Mouse (Mus musculus): ENCODE measurements around the gene Gprc5c. TPM values are rescaled to one million over a fixed set of nuclear protein-coding genes. Genes with fewer than 3 reads are reported as not detected.

Gene Gprc5c
- polyA plus RNA-seq, 1 experiment = 48.8 TPM

GRCm38 (mm10) chr11:114807686-114808427 is 43.1 kb upstream of the Gprc5c start:
- H3K4me3 ChIP-seq (ENCODE audit: low read depth, low read length) = no peak overlapping the region
- H3K36me3 ChIP-seq (ENCODE audit: control insufficient read depth, insufficient read depth, low read length, poor library complexity, severe bottlenecking) = no peaks in the 10 kb centered on the region
- H3K27me3 ChIP-seq (ENCODE audit: control insufficient read depth, insufficient read depth, low read length, poor library complexity, severe bottlenecking) = no peaks in the 10 kb centered on the region
- no peak overlapping the region for H3K9ac ChIP-seq (ENCODE audit: low read depth, poor library complexity, severe bottlenecking)
- no peaks in the 10 kb centered on the region for H3K9me3 ChIP-seq (replicated peaks; ENCODE audit: control insufficient read depth, insufficient read depth, low read length, poor library complexity, severe bottlenecking)
- no peak overlapping the region for H3K27ac ChIP-seq (ENCODE audit: insufficient read depth, low read length)
- H3K4me1 ChIP-seq (ENCODE audit: control insufficient read depth, insufficient read depth, low read length) = peaks cover 4% of the 10 kb centered on the region
- TF ChIP-seq POLR2A (IDR thresholded peaks at IDR 0.05; ENCODE audit: insufficient read depth, low read length) (no peak), EP300 (IDR thresholded peaks at IDR 0.05; ENCODE audit: insufficient read depth, low read depth, low read length) (peak; percentile 94)

DNA sequence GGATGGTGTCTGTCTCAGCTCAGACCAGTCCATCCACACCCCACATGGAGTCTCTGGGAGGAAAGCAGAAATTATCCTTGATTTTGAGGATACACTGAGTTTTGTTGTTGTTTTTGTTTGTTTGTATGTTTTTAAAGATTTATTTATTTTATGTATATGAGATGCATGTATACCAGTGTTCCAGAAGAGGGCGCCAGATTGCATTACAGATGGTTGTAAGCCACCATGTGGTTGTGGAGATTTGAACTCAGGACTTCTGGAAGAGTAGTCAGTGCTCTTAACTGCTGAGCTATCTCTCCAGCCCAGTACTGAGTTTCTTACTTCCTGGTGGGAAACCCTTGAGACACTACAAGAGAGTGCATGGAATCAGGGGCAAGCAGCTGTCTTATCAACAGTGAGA is 41.6 kb upstream of the Gprc5c start:
- no peak for TF ChIP-seq CTCF (IDR thresholded peaks at IDR 0.05; ENCODE audit: low read depth, low read length)
- no peak for TF ChIP-seq EP300 (IDR thresholded peaks at IDR 0.05; ENCODE audit: insufficient read depth, low read depth, low read length)
- TF ChIP-seq POLR2A (IDR thresholded peaks at IDR 0.05; ENCODE audit: insufficient read depth, low read length) = no peak
- Histone ChIP-seq H3K36me3 (ENCODE audit: control insufficient read depth, insufficient read depth, low read length, poor library complexity, severe bottlenecking) (no peaks in the 10 kb centered on the region), H3K27ac (ENCODE audit: insufficient read depth, low read length) (no peak overlapping the region), H3K4me1 (ENCODE audit: control insufficient read depth, insufficient read depth, low read length) (peaks cover 4% of the 10 kb centered on the region), H3K4me3 (ENCODE audit: low read depth, low read length) (no peak overlapping the region), H3K27me3 (ENCODE audit: control insufficient read depth, insufficient read depth, low read length, poor library complexity, severe bottlenecking) (no peaks in the 10 kb centered on the region), H3K9ac (ENCODE audit: low read depth, poor library complexity, severe bottlenecking) (no peak overlapping the region), H3K9me3 (replicated peaks; ENCODE audit: control insufficient read depth, insufficient read depth, low read length, poor library complexity, severe bottlenecking) (no peaks in the 10 kb centered on the region)

DNA sequence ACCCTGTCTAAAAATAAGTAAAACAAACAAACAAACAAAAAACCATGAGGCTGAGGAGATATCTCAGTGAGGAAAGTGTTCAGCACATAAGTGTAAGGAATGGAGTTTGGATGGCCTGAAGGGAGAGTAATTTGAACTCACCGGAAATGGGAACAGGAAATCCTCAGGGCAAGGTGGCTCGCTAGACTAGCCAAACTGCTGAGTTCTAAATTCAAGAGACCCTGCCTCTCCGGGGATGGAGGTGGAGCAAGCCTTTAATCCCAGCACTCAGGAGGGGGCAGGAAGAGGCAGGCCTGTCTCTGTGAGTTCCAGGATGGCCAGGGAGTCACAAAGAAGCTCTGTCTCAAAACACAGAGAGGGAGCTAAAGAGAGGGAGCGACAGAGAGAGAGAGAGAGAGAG is 40.6 kb upstream of the Gprc5c start:
- no peak overlapping the region for H3K4me3 ChIP-seq (ENCODE audit: low read depth, low read length)

GRCm38 (mm10) chr11:114812731-114813240 is 38.2 kb upstream of the Gprc5c start:
- H3K9ac ChIP-seq (ENCODE audit: low read depth, poor library complexity, severe bottlenecking) = no peak overlapping the region
- H3K27me3 ChIP-seq (ENCODE audit: control insufficient read depth, insufficient read depth, low read length, poor library complexity, severe bottlenecking) = no peaks in the 10 kb centered on the region
- no peak overlapping the region for H3K4me3 ChIP-seq (ENCODE audit: low read depth, low read length)
- H3K4me1 ChIP-seq (ENCODE audit: control insufficient read depth, insufficient read depth, low read length) = peaks cover 7% of the 10 kb centered on the region
- TF ChIP-seq CTCF (IDR thresholded peaks at IDR 0.05; ENCODE audit: low read depth, low read length) = peak; percentile 89
- no peak for TF ChIP-seq POLR2A (IDR thresholded peaks at IDR 0.05; ENCODE audit: insufficient read depth, low read length)
- no peak for TF ChIP-seq EP300 (IDR thresholded peaks at IDR 0.05; ENCODE audit: insufficient read depth, low read depth, low read length)
- H3K27ac ChIP-seq (ENCODE audit: insufficient read depth, low read length) = no peak overlapping the region
- H3K36me3 ChIP-seq (ENCODE audit: control insufficient read depth, insufficient read depth, low read length, poor library complexity, severe bottlenecking) = no peaks in the 10 kb centered on the region
- no peaks in the 10 kb centered on the region for H3K9me3 ChIP-seq (replicated peaks; ENCODE audit: control insufficient read depth, insufficient read depth, low read length, poor library complexity, severe bottlenecking)

More for the DNA sequence above, 40.6 kb upstream of the Gprc5c start:
- H3K4me1 ChIP-seq (ENCODE audit: control insufficient read depth, insufficient read depth, low read length) = peaks cover 7% of the 10 kb centered on the region
- H3K27ac ChIP-seq (ENCODE audit: insufficient read depth, low read length) = peak overlapping the region; percentile 54
- no peaks in the 10 kb centered on the region for H3K27me3 ChIP-seq (ENCODE audit: control insufficient read depth, insufficient read depth, low read length, poor library complexity, severe bottlenecking)
- H3K9ac ChIP-seq (ENCODE audit: low read depth, poor library complexity, severe bottlenecking) = 0 out of 2 replicates have a peak overlapping the region, but pooled peaks have one; percentile 10
- no peaks in the 10 kb centered on the region for H3K9me3 ChIP-seq (replicated peaks; ENCODE audit: control insufficient read depth, insufficient read depth, low read length, poor library complexity, severe bottlenecking)
- H3K36me3 ChIP-seq (ENCODE audit: control insufficient read depth, insufficient read depth, low read length, poor library complexity, severe bottlenecking) = no peaks in the 10 kb centered on the region
- TF ChIP-seq EP300 (IDR thresholded peaks at IDR 0.05; ENCODE audit: insufficient read depth, low read depth, low read length) = peak; percentile 73; the same call in 1 of the 2 replicates
- TF ChIP-seq POLR2A (IDR thresholded peaks at IDR 0.05; ENCODE audit: insufficient read depth, low read length) = no peak

DNA sequence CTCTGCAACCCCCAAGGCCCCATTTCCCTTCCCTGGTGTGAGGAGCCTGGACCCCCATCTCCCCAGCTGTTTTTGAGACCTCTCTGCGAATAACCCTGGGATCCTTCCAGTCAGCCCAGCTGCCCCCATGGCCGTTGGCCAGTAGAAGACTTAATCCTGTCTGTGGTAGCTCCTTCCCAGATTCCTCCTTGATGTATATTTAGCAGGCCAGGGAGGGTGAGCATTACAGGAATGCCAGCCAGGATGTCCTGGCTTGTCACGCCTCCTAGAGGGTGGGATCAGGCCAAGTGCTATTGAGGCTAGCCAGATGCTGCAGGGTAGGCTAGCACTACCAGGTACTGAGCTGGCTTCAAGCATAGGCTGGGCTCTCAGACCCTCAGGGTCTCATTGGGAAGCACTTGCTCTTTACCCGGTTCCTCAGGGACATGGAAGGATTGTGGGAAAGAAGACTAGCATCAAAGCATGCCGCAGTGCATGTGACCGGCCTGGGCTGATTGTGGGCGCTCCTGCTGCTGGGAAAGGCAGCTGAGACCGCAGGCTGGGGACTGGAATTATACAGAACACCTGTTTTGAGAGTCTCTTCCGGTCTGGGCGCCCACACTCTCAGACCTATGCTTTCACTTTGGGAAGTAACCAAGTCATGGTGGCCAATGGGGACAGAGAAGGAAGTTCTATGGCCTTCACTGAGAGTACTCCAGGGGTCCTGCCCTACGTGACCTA is 35.9 kb upstream of the Gprc5c start:
- no peak overlapping the region for H3K27ac ChIP-seq (ENCODE audit: insufficient read depth, low read length)

GRCm38 (mm10) chr11:114816934-114817333 is 34.0 kb upstream of the Gprc5c start:
- Histone ChIP-seq H3K4me1 (ENCODE audit: control insufficient read depth, insufficient read depth, low read length) (peaks cover 7% of the 10 kb centered on the region), H3K27ac (ENCODE audit: insufficient read depth, low read length) (no peak overlapping the region)

More for the DNA sequence above, 35.9 kb upstream of the Gprc5c start:
- Histone ChIP-seq H3K9ac (ENCODE audit: low read depth, poor library complexity, severe bottlenecking) (no peak overlapping the region), H3K27me3 (ENCODE audit: control insufficient read depth, insufficient read depth, low read length, poor library complexity, severe bottlenecking) (no peaks in the 10 kb centered on the region), H3K9me3 (replicated peaks; ENCODE audit: control insufficient read depth, insufficient read depth, low read length, poor library complexity, severe bottlenecking) (no peaks in the 10 kb centered on the region), H3K4me3 (ENCODE audit: low read depth, low read length) (no peak overlapping the region), H3K4me1 (ENCODE audit: control insufficient read depth, insufficient read depth, low read length) (peaks cover 7% of the 10 kb centered on the region), H3K36me3 (ENCODE audit: control insufficient read depth, insufficient read depth, low read length, poor library complexity, severe bottlenecking) (no peaks in the 10 kb centered on the region)
- TF ChIP-seq POLR2A (IDR thresholded peaks at IDR 0.05; ENCODE audit: insufficient read depth, low read length) = no peak
- no peak for TF ChIP-seq CTCF (IDR thresholded peaks at IDR 0.05; ENCODE audit: low read depth, low read length)
- TF ChIP-seq EP300 (IDR thresholded peaks at IDR 0.05; ENCODE audit: insufficient read depth, low read depth, low read length) = no peak

More at GRCm38 (mm10) chr11:114816934-114817333, 34.0 kb upstream of the Gprc5c start:
- Histone ChIP-seq H3K27me3 (ENCODE audit: control insufficient read depth, insufficient read depth, low read length, poor library complexity, severe bottlenecking) (no peaks in the 10 kb centered on the region), H3K9me3 (replicated peaks; ENCODE audit: control insufficient read depth, insufficient read depth, low read length, poor library complexity, severe bottlenecking) (no peaks in the 10 kb centered on the region; the same call in 1 of the 2 replicates), H3K9ac (ENCODE audit: low read depth, poor library complexity, severe bottlenecking) (no peak overlapping the region), H3K36me3 (ENCODE audit: control insufficient read depth, insufficient read depth, low read length, poor library complexity, severe bottlenecking) (no peaks in the 10 kb centered on the region), H3K4me3 (ENCODE audit: low read depth, low read length) (no peak overlapping the region)
- TF ChIP-seq POLR2A (IDR thresholded peaks at IDR 0.05; ENCODE audit: insufficient read depth, low read length) (no peak), CTCF (IDR thresholded peaks at IDR 0.05; ENCODE audit: low read depth, low read length) (no peak), EP300 (IDR thresholded peaks at IDR 0.05; ENCODE audit: insufficient read depth, low read depth, low read length) (no peak)
